Mouse (Mus musculus) thymus, postnatal 25 days (tissue): ENCODE data around the gene Relch.
A peak's percentile ranks its signal among the peaks of the same experiment; 100 is the strongest.
"Not testable (repeated sequence)": the region's sequence is repeated elsewhere in the genome, so short reads cannot be mapped to it uniquely, and the experiment has no call there.

ENCODE experiments used
- DNase-seq: peaks from one replicate; pipeline ENCODE4 v3.0.0; 2022

Gene Relch

GRCm38 (mm10) chr1:105663171-105663961 lies at the start of gene Relch, which contains the start of gene Pign:
Relch (plus strand) TSS chr1:105663861.
Pign (minus strand) TSS chr1:105663677.
- DNase-seq = peak; percentile 97

- peak; percentile 5 for DNase-seq
Observed at GRCm38 (mm10) chr1:105630481-105630880, 33.2 kb upstream of the Relch start.

- DNase-seq = no peak
Observed at GRCm38 (mm10) chr1:105644093-105644492, 19.6 kb upstream of the Relch start.

GRCm38 (mm10) chr1:105650650-105651049 lies 13.0 kb upstream of the Relch start:
- DNase-seq = no peak

GRCm38 (mm10) chr1:105653981-105654380 lies 9.7 kb upstream of the Relch start:
- no peak for DNase-seq

- DNase-seq = peak; percentile 6
Observed at GRCm38 (mm10) chr1:105660015-105660414, 3.6 kb upstream of the Relch start.

- no peak for DNase-seq
Observed at GRCm38 (mm10) chr1:105662820-105663170, 866 bp upstream of the Relch start.

GRCm38 (mm10) chr1:105663962-105664812 lies 526 bp downstream of the Relch start:
- DNase-seq = peak; percentile 26

- no peak for DNase-seq
Observed at GRCm38 (mm10) chr1:105669700-105670099, 6.0 kb downstream of the Relch start.

GRCm38 (mm10) chr1:105674763-105675162 lies 11.1 kb downstream of the Relch start:
- no peak for DNase-seq

- DNase-seq = peak; percentile 17
Observed at GRCm38 (mm10) chr1:105680587-105680986, 16.9 kb downstream of the Relch start.

- no peak for DNase-seq
Observed at GRCm38 (mm10) chr1:105685501-105685900, 21.8 kb downstream of the Relch start.

- no peak for DNase-seq
Observed at GRCm38 (mm10) chr1:105695581-105695980, 31.9 kb downstream of the Relch start.

GRCm38 (mm10) chr1:105700984-105701530 lies 37.4 kb downstream of the Relch start:
- DNase-seq = no peak

GRCm38 (mm10) chr1:105709415-105709814 lies 45.8 kb downstream of the Relch start:
- no peak for DNase-seq

GRCm38 (mm10) chr1:105711227-105711626 lies 47.6 kb downstream of the Relch start:
- DNase-seq = peak; percentile 8

GRCm38 (mm10) chr1:105712822-105713221 lies 49.2 kb downstream of the Relch start:
- DNase-seq = no peak

GRCm38 (mm10) chr1:105718358-105718757 lies 54.7 kb downstream of the Relch start:
- no peak for DNase-seq

GRCm38 (mm10) chr1:105729246-105729645 lies 65.6 kb downstream of the Relch start:
- not testable (repeated sequence) for DNase-seq

GRCm38 (mm10) chr1:105735318-105735717 lies 71.7 kb downstream of the Relch start:
- no peak for DNase-seq

- no peak for DNase-seq
Observed at GRCm38 (mm10) chr1:105738334-105738733, 74.7 kb downstream of the Relch start.

GRCm38 (mm10) chr1:105739493-105739892 lies 75.8 kb downstream of the Relch start:
- no peak for DNase-seq

GRCm38 (mm10) chr1:105742481-105742880 lies 78.8 kb downstream of the Relch start:
- DNase-seq = no peak

GRCm38 (mm10) chr1:105746444-105746843 lies 82.8 kb downstream of the Relch start:
- no peak for DNase-seq
